Mouse (Mus musculus) urinary bladder, postnatal 0 days (tissue): ENCODE data around the gene Tas2r134. TPM values are rescaled to one million over a fixed set of nuclear protein-coding genes. Genes with fewer than 3 reads are reported as not detected.

Experiments
- polyA plus RNA-seq: library from polyadenylated mRNA; unstranded; fragments of >200 nt; fragmentation: Nextera tagmentation; extraction: Ambion mirVana; gene quantifications from 2 replicates; pipeline ENCODE4 v1.2.1, GENCODE M21; 2015

Gene Tas2r134
- polyA plus RNA-seq, result not detected in 2 replicates

DNA sequence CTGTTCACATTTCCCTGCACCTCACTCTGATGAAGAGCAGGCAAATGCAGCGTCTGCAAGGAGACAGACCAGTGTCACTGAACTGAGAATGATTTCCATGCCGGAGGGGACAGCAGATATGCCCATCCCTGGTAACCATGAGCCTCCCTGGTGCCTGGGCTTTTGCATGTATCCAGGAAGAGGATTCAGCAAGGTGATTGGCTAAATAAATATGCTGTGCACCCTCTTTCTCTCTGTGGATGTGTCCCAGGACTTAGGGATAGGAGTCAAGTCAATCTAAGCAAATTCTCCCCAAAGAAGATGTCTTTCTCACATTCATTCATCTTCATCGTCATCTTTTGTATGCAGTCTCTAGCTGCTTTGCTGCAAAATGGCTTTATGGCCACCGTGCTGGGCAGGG is at the start of gene Tas2r134:
TSS of gene Tas2r134 (plus strand) at position 301 of the 400 bp plus-strand sequence.

